Mouse (Mus musculus): ENCODE results near the gene Myo1e.

Gene Myo1e

GRCm38 (mm10) chr9:70220461-70221170, 13.5 kb downstream of the Myo1e start:
- no peak for DNase-seq (ENCODE audit: low spot score in 2 of 2)

DNA sequence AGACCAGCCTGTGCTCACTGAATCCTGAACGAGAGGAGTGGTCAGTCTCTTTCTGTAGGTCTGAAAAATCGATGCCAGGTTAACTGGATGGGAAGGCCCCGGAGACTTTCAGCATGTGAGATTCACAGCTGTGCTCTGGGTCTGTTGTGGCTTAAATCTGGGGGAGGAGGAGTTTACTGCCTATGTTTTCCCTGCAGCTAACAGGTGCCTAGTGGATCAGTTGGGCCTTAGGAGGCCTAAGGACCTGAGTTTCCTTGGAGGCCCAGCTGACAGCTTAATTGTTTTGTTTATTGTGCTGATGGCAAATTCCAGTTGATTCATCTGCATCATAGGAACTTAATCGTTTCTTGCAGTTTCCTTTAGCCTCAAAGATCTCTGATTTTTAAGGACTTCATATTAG, 16.0 kb downstream of the Myo1e start:
- DNase-seq (ENCODE audit: low spot score in 2 of 2): no peak

GRCm38 (mm10) chr9:70224046-70224445, 16.9 kb downstream of the Myo1e start:
- no peak for DNase-seq (ENCODE audit: low spot score in 2 of 2)

- no peak for DNase-seq (ENCODE audit: low spot score in 2 of 2)
Observed at GRCm38 (mm10) chr9:70226359-70226758, 19.2 kb downstream of the Myo1e start.

GRCm38 (mm10) chr9:70229823-70230222, 22.7 kb downstream of the Myo1e start:
- DNase-seq (ENCODE audit: low spot score in 2 of 2): no peak

GRCm38 (mm10) chr9:70232044-70233010, 25.2 kb downstream of the Myo1e start:
- DNase-seq (ENCODE audit: low spot score in 2 of 2): no peak

DNA sequence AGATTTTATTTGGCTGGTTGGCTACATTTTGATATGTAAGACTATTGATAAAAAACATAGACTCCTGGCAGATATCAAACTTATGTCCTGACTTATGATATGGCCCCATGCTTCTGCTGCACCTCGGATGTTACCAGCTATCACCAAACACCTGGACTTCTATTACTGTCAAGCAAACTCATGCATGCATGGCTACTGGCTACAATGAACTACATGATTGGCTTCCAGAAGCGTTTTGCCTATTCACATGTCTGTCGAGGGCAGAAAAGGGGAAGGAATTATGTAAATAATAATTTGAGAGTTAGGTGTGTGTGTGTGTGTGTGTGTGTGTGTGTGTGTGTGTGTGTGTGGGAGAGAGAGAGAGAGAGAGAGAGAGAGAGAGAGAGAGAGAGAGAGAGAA, 30.0 kb downstream of the Myo1e start:
- no peak for DNase-seq (ENCODE audit: low spot score in 2 of 2)

- DNase-seq (ENCODE audit: low spot score in 2 of 2): no peak
Observed at GRCm38 (mm10) chr9:70237561-70237960, 30.4 kb downstream of the Myo1e start.

DNA sequence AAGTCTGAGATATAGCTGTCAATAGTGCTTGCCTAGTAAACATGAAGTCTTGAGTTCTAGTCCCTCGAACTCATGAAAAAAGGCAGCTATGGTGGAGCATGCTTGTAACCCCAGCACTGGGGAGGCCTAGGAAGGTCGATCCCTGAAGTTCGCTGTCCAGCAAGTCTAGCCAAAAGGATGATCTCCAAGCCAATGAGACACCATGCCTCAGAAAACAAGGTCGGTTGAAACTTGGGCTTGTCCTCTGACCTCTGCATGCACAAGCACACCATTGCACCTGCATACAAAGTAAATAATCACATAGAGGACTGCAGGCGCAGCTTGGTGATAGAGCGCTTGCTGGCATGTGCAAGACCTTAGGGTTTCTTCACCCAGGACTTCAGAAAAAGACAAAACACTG, 31.2 kb downstream of the Myo1e start:
- DNase-seq (ENCODE audit: low spot score in 2 of 2): no peak

- DNase-seq (ENCODE audit: low spot score in 2 of 2): no peak
Observed at GRCm38 (mm10) chr9:70239229-70239628, 32.1 kb downstream of the Myo1e start.

DNA sequence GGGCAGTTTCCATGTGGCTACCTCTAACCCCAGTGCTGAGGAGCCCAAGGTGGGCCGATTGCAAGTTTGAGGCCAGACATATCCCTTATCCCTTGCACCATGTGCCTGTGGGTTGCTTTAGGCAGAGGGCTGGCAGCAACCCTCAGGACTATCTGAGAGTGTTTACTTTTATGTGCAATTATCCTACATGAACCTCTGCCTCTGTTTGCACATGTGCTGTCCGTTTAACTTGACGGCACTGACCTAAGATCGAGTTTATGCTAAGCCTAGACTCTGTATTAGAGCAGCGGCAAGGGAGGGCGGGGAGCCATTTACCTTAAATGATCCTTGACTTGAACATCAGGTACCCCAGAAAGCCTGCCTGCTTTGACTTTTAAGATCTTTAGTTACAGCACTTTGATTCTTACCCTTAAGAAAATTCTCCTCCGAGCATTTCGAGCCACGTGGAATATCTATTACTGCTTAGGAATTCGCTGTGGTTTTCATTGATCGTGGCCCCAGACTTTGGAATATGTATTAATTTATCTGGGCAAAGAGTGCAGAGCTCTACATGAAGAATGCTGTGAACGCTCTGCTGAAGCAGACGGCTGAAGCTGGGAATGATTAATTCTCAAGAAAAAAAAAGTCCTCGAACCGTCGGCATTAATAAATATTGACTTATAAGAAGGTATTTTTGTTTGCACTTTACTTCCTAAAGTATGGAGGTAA, 33.7 kb downstream of the Myo1e start:
- DNase-seq (ENCODE audit: low spot score in 2 of 2): no peak

DNA sequence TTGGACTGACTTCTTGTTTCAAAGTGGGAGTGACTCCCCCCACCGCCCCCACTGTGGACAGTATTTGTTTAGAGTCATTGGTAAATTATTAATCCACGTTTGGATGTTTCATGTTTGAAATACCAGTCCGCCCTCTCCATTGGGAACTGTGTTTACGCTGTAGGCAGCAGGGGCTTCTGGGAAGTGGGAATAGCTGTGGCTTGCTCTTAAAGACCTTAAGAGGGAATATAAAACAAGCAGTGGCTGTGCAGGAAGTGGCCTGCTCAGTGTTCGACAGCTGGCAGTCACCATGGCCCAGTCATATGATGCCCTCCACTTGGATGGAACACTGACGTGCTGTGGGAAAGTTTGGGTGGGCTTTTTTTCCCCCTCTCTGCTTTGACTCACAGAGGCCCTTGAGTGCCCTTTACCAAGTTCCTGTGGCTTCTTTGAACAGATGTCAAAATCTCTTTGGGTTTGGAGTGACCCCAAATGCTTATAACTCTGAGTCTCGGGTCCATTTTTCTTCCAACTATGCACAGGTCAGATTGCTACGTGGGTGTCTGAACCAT, 34.3 kb downstream of the Myo1e start:
- DNase-seq (ENCODE audit: low spot score in 2 of 2): no peak

DNA sequence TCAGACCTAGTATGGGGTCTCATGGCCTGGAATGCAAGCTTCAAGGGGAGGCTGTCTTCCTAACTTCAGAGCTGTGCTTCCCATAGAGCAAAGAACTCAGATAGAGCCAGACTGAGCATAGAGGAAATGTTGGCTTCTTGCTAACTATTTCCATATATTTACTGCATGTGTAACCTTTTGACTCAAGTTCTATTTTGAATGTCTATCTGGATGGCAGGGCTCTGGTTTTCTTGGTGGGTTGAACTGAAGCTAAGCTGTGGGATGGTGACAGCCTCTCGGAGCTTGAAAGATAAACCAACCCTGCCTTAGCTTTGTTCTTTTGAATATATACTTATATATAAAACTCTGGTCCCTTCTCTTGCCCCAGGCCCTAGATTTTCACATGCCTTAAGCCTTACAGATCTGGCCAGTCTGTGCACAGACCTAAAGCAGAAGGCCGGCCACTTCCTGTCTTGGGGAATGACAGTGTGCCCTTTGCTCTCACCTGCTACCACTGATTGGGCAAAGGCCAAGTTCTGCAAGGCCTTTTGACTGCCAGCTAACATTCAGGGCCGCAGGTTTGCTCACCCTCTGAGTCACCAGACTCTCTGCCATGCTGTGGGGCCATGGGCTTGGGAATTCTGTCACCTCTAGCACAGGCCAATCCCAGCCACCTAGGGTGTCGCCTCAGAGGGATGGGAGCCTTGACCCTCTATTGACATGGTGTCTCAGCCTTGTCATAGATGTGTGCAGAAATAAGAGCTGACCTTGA, 35.1 kb downstream of the Myo1e start:
- no peak for DNase-seq (ENCODE audit: low spot score in 2 of 2)

GRCm38 (mm10) chr9:70243241-70243640, 36.1 kb downstream of the Myo1e start:
- DNase-seq (ENCODE audit: low spot score in 2 of 2): no peak

- no peak for DNase-seq (ENCODE audit: low spot score in 2 of 2)
Observed at GRCm38 (mm10) chr9:70243708-70244107, 36.6 kb downstream of the Myo1e start.

GRCm38 (mm10) chr9:70244115-70244514, 37.0 kb downstream of the Myo1e start:
- no peak for DNase-seq (ENCODE audit: low spot score in 2 of 2)

- no peak for DNase-seq (ENCODE audit: low spot score in 2 of 2)
Observed at GRCm38 (mm10) chr9:70245040-70245439, 37.9 kb downstream of the Myo1e start.

GRCm38 (mm10) chr9:70246427-70246826, 39.3 kb downstream of the Myo1e start:
- no peak for DNase-seq (ENCODE audit: low spot score in 2 of 2)

GRCm38 (mm10) chr9:70248046-70248445, 40.9 kb downstream of the Myo1e start:
- DNase-seq (ENCODE audit: low spot score in 2 of 2): no peak

GRCm38 (mm10) chr9:70248826-70249225, 41.7 kb downstream of the Myo1e start:
- no peak for DNase-seq (ENCODE audit: low spot score in 2 of 2)

All from spleen, postnatal 4 days (tissue).